Mouse (Mus musculus): ENCODE results near the gene Kxd1. TPM values are rescaled to one million over a fixed set of nuclear protein-coding genes. Genes with fewer than 3 reads are reported as not detected.

Kxd1 gene
- 46.4 and 51.7 TPM in 2 replicates for polyA plus RNA-seq (2015; fragmentation: Nextera tagmentation; extraction: Ambion mirVana)

DNA sequence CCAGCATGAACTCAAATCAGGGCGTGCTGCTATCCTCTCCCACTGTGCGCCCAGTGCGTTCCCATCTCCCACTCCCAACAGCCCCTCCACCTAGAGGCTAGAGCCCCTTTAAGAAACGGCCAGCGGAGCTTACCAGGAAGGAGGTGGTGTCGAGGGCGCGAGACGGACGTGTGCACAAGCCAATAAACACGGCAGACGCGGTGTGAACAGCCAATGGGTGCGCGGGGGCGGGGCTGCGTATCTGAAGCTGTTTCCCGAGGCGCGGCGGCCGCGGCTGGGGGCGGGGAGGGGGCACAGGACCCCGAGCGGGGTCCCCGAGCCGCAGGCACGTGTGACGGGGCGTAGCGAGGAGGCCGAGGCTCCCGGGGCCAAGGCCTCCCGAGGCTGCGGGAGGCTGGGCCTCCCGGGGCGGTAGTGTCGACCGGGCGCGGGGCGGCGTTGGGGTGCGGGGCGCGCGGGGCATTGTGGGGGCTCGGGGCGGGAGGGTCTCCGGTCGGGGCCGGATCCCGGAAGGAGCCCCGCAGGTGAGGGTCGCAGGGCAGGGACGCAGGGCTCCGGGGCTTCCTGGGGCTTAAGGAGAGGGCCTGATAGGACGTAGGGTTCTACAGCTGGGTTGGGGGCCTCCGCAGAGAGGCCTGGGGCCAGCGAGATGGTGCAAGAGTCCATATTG is at the start of gene Kxd1, which contains the start of gene Fkbp8:
Gene Kxd1 (minus strand): TSS at position 445 of the 670 bp plus-strand sequence.
Gene Fkbp8 (plus strand): TSS at position 213 of the 670 bp plus-strand sequence.
- Histone ChIP-seq H3K4me1 (peaks cover 34% of the 10 kb centered on the region), H3K27me3 (replicated peaks) (no peaks in the 10 kb centered on the region), H3K9ac (peak within 1 kb of the TSS; percentile 88), H3K27ac (peak within 1 kb of the TSS; percentile 90), H3K36me3 (replicated peaks) (peaks cover 26% of the 10 kb centered on the region), H3K4me2 (peak within 1 kb of the TSS; percentile 79), H3K9me3 (no peaks in the 10 kb centered on the region), H3K4me3 (peak within 1 kb of the TSS; percentile 87)
- peak; percentile 95 for ATAC-seq (replicated peaks)
- under 1% methylated on average over 57 of the region's 61 CpGs for WGBS

DNA sequence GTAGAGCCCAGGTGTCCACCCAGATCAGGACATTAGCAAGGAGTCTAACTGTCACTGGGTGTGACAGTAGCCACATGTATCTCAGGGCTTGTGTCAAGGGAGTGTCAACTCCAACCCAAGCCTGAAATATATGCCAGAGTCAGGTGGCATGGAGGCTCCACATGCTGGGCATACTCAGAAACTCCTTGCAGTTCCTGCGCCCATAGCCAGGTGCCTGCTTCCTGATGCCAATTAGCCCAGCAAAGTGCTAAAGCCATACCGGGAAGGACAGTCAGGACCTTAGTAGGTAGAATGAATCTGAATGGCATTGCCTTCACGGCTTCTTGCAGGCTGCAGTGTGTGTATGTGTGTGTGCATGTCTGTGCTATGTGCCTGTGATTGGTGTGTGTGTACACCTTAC is 49.5 kb upstream of the Kxd1 start:
- Histone ChIP-seq H3K27me3 (replicated peaks) (no peaks in the 10 kb centered on the region), H3K9ac (no peak overlapping the region), H3K36me3 (replicated peaks) (peaks cover 16% of the 10 kb centered on the region), H3K4me2 (no peak overlapping the region), H3K9me3 (no peaks in the 10 kb centered on the region), H3K4me3 (no peak overlapping the region), H3K4me1 (no peaks in the 10 kb centered on the region), H3K27ac (no peak overlapping the region)
- 96% methylated on average over 3 of the region's 3 CpGs for WGBS
- ATAC-seq (replicated peaks), result no peak

DNA sequence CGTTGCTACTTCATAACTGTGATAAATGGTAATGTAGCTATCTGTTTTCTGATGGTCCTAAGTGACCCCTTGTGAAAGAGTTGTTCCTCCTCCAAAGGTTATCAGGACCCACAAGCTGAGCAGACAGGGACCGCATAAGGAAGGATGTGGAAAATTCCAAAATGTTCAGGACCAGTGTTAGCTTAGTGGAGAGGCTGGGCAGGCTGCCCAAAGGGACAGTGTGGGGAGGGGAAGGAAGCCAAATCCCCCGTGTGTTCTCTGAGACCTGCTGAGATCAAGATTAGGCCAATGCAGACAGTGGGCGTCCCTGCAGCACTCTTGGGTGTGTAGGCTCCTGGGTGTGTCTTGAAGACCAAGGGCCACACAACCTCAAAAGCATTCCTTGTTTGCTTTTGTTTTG is 47.2 kb upstream of the Kxd1 start:
- no peak overlapping the region for H3K4me2 ChIP-seq
- H3K27ac ChIP-seq, result no peak overlapping the region
- no peaks in the 10 kb centered on the region for H3K9me3 ChIP-seq
- H3K27me3 ChIP-seq (replicated peaks), result no peaks in the 10 kb centered on the region
- WGBS, result 84% methylated on average over 4 of the region's 4 CpGs
- H3K4me3 ChIP-seq, result no peak overlapping the region
- no peak for ATAC-seq (replicated peaks)
- H3K36me3 ChIP-seq (replicated peaks), result 0 out of 2 replicates have a peak, but pooled peaks cover under 1% of the 10 kb centered on the region
- H3K4me1 ChIP-seq, result peaks cover 5% of the 10 kb centered on the region; the same call in 1 of the 2 replicates
- H3K9ac ChIP-seq, result no peak overlapping the region

DNA sequence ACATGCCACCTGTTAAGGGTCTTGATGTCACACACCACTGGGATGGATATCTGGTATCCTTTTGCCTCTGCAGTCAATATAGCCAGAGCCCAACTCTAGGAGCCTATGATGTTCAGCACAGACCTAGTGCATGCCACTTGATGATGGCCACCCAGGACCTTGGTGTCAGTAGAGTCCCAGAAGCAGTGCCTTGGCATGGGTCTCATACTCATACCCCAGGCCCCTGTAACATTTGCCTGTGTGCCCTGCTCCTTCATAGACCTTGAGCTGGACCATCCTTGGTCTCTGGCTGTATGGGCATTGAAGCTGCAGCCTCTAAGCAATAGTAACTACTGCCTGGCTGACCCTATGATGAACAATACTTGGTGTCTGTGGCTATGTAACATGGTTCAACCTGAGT is 46.5 kb upstream of the Kxd1 start:
- H3K9me3 ChIP-seq, result no peaks in the 10 kb centered on the region
- H3K9ac ChIP-seq, result no peak overlapping the region
- no peak overlapping the region for H3K27ac ChIP-seq
- H3K36me3 ChIP-seq (replicated peaks), result no peaks in the 10 kb centered on the region
- no peak for ATAC-seq (replicated peaks)
- H3K27me3 ChIP-seq (replicated peaks), result no peaks in the 10 kb centered on the region
- peaks cover 5% of the 10 kb centered on the region; the same call in 1 of the 2 replicates for H3K4me1 ChIP-seq
- H3K4me2 ChIP-seq, result no peak overlapping the region
- no peak overlapping the region for H3K4me3 ChIP-seq

DNA sequence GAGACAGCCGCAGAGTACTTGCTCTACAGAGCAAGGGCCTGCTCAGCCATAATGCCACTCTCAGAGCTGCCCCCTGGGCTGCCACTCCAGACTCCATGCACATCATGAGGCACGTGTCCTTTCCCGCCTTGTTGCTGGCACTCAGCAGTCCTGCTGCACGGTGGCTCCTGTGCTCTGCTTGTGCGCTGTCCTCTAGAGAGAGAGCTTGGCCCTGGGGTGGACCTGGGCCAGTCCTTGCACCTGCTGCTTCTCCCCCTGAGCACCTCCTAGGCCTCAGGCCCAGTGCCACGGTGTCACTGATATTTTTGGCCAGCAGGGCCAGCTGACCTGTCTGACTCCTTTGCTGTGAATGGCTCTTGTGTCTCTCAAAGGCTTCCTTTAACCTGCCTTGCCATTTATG is 43.2 kb upstream of the Kxd1 start:
- no peak overlapping the region for H3K4me3 ChIP-seq
- no peak overlapping the region for H3K27ac ChIP-seq
- H3K4me1 ChIP-seq, result peaks cover 5% of the 10 kb centered on the region; the same call in 1 of the 2 replicates
- ATAC-seq (replicated peaks), result no peak
- no peaks in the 10 kb centered on the region for H3K36me3 ChIP-seq (replicated peaks)
- no peaks in the 10 kb centered on the region for H3K9me3 ChIP-seq
- 80% methylated on average over 6 of the region's 6 CpGs for WGBS
- no peak overlapping the region for H3K4me2 ChIP-seq
- H3K9ac ChIP-seq, result no peak overlapping the region
- no peaks in the 10 kb centered on the region for H3K27me3 ChIP-seq (replicated peaks)

DNA sequence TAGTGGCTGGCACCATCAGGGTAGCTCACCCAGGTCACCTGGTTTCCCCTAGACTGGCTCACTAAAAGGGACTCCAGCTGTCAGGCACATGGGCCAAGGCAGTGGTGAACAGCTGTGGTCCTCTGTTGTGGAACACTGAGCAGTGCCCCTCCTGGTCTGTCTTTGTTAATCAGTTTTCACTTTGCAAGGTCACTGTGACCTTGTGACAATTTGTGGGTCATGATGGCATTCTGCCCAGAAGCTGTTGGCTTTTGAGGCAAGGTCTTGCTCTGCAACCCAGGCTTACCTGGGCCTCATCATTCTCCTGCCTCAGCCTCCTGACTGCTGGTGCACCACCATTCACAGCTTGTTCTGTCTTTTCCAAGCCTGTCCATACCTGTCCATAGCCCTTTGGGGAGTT is 42.6 kb upstream of the Kxd1 start:
- peaks cover 5% of the 10 kb centered on the region; the same call in 1 of the 2 replicates for H3K4me1 ChIP-seq
- H3K27ac ChIP-seq, result no peak overlapping the region
- H3K27me3 ChIP-seq (replicated peaks), result no peaks in the 10 kb centered on the region
- no peak overlapping the region for H3K9ac ChIP-seq
- no peaks in the 10 kb centered on the region for H3K9me3 ChIP-seq
- ATAC-seq (replicated peaks), result no peak
- H3K4me2 ChIP-seq, result no peak overlapping the region
- H3K36me3 ChIP-seq (replicated peaks), result no peaks in the 10 kb centered on the region
- no peak overlapping the region for H3K4me3 ChIP-seq

DNA sequence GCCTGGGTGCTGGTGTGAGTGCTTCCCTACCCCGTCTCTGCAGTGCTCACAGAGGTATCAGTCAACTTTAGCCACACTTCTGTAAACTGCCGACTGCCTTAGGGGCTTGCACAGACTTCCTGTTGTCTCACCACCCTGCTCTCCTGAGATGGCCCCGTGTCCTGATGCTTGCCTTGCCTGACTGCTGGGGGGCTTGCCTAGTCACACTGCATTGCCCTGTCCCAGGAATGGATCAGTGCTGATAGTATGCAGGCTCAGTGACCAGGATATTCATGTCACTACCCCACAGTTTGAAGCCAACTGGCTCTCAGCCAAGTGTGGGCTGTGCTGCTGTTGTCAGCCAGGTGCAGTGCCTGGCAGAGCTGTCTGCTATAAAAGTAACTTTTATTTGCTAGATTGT is 37.8 kb upstream of the Kxd1 start:
- Histone ChIP-seq H3K9me3 (no peaks in the 10 kb centered on the region), H3K4me2 (no peak overlapping the region), H3K4me1 (peaks cover 5% of the 10 kb centered on the region; the same call in 1 of the 2 replicates), H3K9ac (no peak overlapping the region), H3K4me3 (no peak overlapping the region), H3K27me3 (replicated peaks) (no peaks in the 10 kb centered on the region), H3K27ac (no peak overlapping the region), H3K36me3 (replicated peaks) (no peaks in the 10 kb centered on the region)
- 85% methylated on average over 3 of the region's 3 CpGs for WGBS
- no peak for ATAC-seq (replicated peaks)

DNA sequence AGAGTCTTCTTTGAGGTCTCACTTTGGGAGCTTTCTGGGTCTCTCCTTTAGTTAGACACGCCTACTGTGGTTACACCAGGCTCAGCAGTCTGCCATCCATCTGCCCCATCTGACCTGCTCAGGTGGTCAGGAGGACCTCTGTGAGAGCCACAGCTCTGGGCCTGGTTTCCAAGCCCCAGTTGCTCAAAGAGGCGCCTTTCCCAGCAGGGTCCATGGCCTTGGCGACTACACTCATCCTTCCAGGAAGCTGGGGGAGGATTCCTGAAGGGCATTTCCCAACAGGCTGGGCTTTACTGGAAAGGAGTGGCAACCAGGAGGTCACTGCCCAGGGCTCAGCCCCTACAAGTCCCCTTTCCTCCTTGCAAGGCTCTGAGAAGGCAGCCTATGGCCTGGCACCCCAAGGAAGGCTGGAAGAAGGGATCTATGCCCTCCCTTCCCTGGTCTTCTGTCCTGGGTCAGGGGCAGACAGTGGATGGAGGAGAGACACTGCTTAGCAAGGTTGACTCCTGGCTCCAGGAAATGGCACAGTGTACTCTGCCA is 37.0 kb upstream of the Kxd1 start:
- ATAC-seq (replicated peaks), result no peak
- H3K27me3 ChIP-seq (replicated peaks), result no peaks in the 10 kb centered on the region
- peaks cover 5% of the 10 kb centered on the region; the same call in 1 of the 2 replicates for H3K4me1 ChIP-seq
- H3K36me3 ChIP-seq (replicated peaks), result no peaks in the 10 kb centered on the region
- no peak overlapping the region for H3K4me3 ChIP-seq
- no peak overlapping the region for H3K4me2 ChIP-seq
- H3K27ac ChIP-seq, result no peak overlapping the region
- H3K9ac ChIP-seq, result no peak overlapping the region
- WGBS, result 75% methylated on average over 3 of the region's 3 CpGs
- H3K9me3 ChIP-seq, result no peaks in the 10 kb centered on the region

DNA sequence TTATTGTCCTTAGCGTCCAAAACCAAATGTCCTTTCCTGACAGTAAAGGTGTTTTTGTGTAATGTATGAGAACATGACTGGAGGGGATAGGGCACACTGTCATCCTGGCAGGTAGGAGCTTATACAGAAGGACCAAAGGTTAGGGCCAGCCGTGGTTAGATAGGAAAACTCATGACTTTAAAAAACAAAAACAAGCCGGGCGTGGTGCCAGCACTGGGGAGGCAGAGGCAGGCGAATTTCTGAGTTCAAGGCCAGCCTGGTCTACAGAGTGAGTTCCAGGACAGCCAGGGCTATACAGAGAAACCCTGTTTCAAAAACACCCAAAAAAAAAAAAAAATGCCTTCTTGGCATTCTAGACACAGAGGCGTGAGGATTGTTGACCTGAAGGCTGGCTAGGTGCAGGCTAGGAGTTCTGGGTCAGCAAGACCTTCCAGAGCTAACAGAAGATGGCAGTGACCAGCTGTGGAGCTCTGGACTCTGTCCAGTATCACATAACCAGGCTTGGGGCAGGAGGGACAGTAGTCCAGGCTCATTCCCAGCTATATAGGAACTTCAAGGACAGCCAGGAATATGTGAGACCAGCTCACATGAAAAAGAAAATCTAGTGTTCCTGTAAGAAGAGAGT is 36.1 kb upstream of the Kxd1 start:
- Histone ChIP-seq H3K4me2 (no peak overlapping the region), H3K27me3 (replicated peaks) (no peaks in the 10 kb centered on the region), H3K9me3 (no peaks in the 10 kb centered on the region), H3K9ac (no peak overlapping the region), H3K36me3 (replicated peaks) (no peaks in the 10 kb centered on the region), H3K4me3 (no peak overlapping the region), H3K4me1 (peaks cover 5% of the 10 kb centered on the region; the same call in 1 of the 2 replicates), H3K27ac (no peak overlapping the region)
- WGBS, result 93% methylated on average over 6 of the region's 6 CpGs
- no peak for ATAC-seq (replicated peaks)

DNA sequence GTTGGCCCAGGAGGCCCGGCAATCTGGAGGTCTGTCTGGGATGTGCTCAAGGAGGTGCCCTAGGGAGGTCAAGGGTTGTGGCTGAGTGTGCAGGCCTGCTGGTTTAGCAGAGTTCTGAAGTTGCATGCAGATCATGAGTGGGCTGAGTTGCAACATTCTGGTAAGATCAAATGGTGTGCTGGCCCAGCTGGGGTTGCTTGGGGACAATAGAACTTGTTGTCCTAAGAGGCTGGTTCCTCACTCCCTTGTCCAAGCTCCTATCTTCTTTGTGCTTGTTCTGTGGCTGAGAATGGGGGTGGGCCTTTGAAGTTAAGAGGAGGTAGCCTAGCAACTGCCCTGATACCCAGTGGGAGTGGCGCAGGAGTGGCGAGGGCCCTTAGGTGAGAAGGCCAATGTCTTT is 35.0 kb upstream of the Kxd1 start:
- Histone ChIP-seq H3K9me3 (no peaks in the 10 kb centered on the region), H3K36me3 (replicated peaks) (no peaks in the 10 kb centered on the region), H3K4me1 (peaks cover 5% of the 10 kb centered on the region; the same call in 1 of the 2 replicates), H3K4me3 (no peak overlapping the region), H3K27ac (no peak overlapping the region), H3K27me3 (replicated peaks) (no peaks in the 10 kb centered on the region), H3K9ac (no peak overlapping the region), H3K4me2 (no peak overlapping the region)
- WGBS, result 84% methylated on average over 3 of the region's 3 CpGs
- ATAC-seq (replicated peaks), result no peak

DNA sequence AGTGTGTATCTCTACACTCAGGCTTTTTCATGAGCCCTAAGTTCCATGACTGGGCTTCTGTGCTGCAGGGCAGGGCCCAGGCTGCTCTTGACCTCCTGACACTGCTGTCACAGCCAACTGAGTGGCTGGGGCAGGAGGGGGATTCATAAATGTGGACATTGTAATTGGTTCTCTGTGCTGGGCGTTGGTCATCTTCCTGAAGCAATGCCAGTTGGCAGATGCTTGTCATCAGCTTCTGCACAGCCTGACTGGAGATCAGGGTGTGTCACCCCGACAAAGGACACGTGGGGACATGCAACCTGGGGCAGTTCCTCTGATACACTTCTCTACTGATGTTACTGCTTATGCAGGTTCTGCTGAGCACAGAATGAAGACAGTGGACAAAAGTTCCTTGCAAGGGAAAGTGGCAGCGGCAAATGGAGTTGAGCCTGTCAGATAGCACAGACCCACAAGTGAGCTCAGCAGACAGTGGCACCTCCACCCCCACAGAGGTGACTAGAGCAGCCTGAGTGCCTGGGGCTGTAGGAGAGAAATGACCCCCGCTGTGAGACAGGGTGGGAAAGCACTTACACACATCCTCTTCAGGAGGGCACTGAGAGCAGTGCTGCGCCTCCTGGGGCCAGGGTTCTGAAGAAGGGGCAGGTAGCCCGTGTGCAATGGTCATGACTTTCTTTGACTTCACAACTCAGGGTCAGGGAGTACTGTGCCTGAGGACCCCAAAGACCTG is 34.2 kb upstream of the Kxd1 start:
- no peaks in the 10 kb centered on the region for H3K36me3 ChIP-seq (replicated peaks)
- H3K27ac ChIP-seq, result no peak overlapping the region
- no peak overlapping the region for H3K9ac ChIP-seq
- no peaks in the 10 kb centered on the region for H3K27me3 ChIP-seq (replicated peaks)
- H3K4me2 ChIP-seq, result no peak overlapping the region
- no peak for ATAC-seq (replicated peaks)
- no peaks in the 10 kb centered on the region for H3K9me3 ChIP-seq
- 84% methylated on average over 7 of the region's 7 CpGs for WGBS
- H3K4me3 ChIP-seq, result no peak overlapping the region
- peaks cover 5% of the 10 kb centered on the region; the same call in 1 of the 2 replicates for H3K4me1 ChIP-seq

DNA sequence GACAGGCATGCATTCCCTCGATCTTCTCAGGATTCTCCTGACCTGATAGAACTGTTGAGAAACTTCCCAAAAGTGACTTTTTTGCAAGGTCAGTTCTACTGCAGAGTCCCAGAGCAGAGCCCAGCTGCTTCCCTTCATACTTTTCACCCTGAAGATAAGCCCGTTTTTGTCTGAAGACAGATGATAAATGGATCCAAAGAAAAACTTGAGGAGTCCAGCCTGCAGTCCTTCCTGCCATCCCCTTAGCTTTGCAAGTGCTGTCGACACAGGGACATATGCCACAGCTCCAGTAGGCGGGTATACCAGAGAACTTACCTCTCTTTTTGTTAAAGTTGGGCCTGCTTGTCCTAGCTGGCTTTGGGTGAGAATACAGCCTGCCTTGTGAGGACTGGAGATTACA is 33.6 kb upstream of the Kxd1 start:
- Histone ChIP-seq H3K9me3 (no peaks in the 10 kb centered on the region), H3K4me1 (peaks cover 5% of the 10 kb centered on the region; the same call in 1 of the 2 replicates), H3K4me3 (no peak overlapping the region), H3K27me3 (replicated peaks) (no peaks in the 10 kb centered on the region), H3K9ac (no peak overlapping the region), H3K4me2 (no peak overlapping the region), H3K27ac (no peak overlapping the region), H3K36me3 (replicated peaks) (no peaks in the 10 kb centered on the region)
- 86% methylated on average over 4 of the region's 4 CpGs for WGBS
- ATAC-seq (replicated peaks), result no peak

Data from midbrain, embryonic 15.5 days (tissue).